Mouse (Mus musculus): ENCODE measurements around the gene Abhd2.

The Abhd2 gene

DNA sequence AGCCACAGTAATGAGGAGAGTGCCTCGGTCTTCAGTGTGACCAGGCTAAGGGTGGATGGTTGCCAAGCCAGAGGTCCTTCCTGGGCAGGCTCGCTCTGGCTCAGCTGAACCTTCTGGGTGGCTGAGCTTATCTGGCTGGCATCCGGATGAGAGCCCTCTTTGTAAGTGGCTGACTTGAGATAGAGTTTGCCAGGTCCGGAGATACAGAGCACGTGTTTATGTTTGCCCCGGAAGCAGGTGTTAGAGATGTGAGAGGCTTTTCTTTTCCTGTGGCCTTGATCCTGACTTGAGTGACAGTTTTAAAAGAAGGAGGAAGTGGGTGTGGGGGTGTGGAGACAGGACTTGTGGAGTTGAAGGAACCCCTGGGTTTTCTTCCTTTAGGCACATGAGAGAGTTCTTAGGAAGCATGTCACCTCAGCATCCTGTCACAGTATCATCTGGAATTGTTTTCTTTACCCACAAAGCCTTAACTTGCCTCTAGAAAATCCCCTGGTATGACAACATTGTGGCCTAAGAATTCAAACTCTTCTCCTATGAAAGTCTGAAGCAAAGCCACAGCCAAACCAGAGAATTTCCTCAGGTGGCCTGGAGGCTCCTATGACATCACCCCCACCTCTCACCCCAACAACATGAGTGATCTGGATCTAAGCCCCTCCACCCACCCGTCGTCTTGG lies 90.5 kb downstream of the Abhd2 start:
- ATAC-seq (ENCODE audit: insufficient number of reproducible peaks, low FRiP score, low TSS enrichment): no peak

- ATAC-seq (ENCODE audit: insufficient number of reproducible peaks, low FRiP score, low TSS enrichment): no peak
Measured at GRCm38 (mm10) chr7:79368664-79369063, 95.7 kb downstream of the Abhd2 start.

GRCm38 (mm10) chr7:79369416-79369815 lies 96.4 kb downstream of the Abhd2 start:
- no peak for ATAC-seq (ENCODE audit: insufficient number of reproducible peaks, low FRiP score, low TSS enrichment)

GRCm38 (mm10) chr7:79371321-79371879 lies 98.4 kb downstream of the Abhd2 start:
- peak; percentile 49; the same call in 1 of the 2 replicates for ATAC-seq (ENCODE audit: insufficient number of reproducible peaks, low FRiP score, low TSS enrichment)

GRCm38 (mm10) chr7:79374017-79374416 lies 101.0 kb downstream of the Abhd2 start:
- ATAC-seq (ENCODE audit: insufficient number of reproducible peaks, low FRiP score, low TSS enrichment): no peak

- no peak for ATAC-seq (ENCODE audit: insufficient number of reproducible peaks, low FRiP score, low TSS enrichment)
Measured at GRCm38 (mm10) chr7:79375594-79375993, 102.6 kb downstream of the Abhd2 start.

GRCm38 (mm10) chr7:79376516-79377275 lies 103.7 kb downstream of the Abhd2 start:
- no peak for ATAC-seq (ENCODE audit: insufficient number of reproducible peaks, low FRiP score, low TSS enrichment)

- no peak for ATAC-seq (ENCODE audit: insufficient number of reproducible peaks, low FRiP score, low TSS enrichment)
Measured at GRCm38 (mm10) chr7:79386422-79387133, 113.6 kb downstream of the Abhd2 start, which contains the start of gene Rlbp1. Rlbp1 (minus strand) TSS chr7:79387048.

DNA sequence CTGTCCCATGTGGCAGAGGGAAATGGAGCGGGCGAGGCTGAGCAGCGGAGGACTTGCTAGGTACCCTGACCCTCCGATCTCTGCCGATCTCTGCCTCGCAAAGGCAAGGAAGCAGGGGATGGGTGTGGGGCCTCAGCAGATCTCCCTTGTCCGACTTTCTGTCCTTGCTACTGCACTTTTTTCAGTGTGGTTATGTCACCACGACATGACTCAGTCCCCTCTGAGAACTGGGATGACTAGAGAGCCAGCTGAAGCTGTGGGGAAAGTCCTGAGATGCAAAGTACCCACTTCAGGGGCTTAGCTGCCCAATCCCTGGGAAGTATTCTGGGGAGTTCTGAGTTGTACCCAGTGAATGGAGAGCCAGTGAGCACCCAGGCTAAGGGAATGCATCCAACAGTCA lies 114.1 kb downstream of the Abhd2 start:
- ATAC-seq (ENCODE audit: insufficient number of reproducible peaks, low FRiP score, low TSS enrichment): no peak

DNA sequence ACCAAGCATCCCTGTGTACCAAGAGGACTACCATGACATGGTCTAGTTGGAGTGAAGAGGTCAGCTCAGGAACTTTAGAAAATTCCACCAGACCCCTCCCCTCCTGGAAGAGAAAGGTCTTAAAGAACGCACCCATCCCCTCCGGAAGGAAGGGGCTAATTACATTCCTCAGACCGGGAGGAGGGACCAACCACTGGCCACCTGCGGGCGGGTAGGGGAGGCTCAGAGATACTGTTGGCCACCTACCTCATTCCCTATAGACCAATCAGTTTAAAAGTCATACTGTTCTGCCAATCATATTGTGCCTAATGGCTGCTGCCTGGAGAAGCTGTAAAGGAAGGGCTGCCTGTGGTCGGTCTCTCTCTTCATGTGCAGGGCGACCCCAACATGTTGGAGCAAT lies 115.0 kb downstream of the Abhd2 start:
- no peak for ATAC-seq (ENCODE audit: insufficient number of reproducible peaks, low FRiP score, low TSS enrichment)

DNA sequence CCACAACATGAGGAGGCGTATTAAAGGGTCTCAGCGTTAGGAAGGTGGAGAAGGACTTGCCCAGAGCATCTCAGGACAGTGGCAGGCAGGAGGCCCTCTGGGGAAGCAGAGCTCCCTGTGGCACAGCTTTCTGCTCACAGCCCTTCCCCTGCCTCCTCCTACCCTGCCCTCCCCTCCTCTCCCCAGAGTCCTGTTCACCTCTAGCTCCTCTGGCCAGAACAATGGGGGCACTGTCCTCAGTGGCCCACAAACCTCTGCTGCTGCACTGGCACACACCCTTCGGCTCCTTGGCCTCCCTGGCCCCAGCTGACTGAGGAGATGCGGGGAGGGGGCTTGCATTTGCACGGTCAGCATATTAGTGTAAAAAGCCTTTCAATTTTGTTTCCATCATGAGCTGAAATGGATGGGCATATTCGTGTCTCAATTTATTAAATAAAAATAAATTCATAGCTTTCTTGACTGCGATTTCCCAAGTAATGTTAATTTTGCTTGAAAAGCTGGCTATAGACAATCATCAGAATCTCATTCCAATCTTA lies 115.7 kb downstream of the Abhd2 start:
- no peak for ATAC-seq (ENCODE audit: insufficient number of reproducible peaks, low FRiP score, low TSS enrichment)

DNA sequence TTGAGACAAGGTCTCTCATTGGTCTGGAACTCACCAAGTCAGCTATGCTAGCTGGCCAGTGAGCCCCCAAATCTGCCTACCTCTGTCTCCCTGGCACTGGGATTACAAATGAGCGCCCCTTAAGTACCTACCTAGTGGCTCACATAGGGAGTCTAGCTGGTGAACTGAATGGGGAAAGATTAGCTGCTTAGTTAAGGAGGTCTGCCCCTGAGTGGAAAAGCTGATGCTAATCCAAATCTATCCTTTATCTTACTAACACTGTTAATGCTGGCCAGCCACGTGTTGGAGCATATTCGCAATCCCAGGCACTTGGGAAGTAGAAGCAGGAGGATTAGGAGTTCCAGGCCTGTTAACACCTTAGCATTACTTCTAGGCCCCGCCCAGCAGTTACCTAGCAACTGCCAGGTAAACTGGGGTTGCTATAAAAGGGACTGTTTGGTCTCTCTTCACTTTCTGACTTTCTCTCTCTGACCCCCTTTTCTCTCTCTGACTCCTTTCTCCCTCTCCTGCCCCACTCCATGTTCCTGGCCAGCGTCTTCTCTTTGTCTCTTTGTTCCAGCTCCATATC lies 117.2 kb downstream of the Abhd2 start:
- no peak for ATAC-seq (ENCODE audit: insufficient number of reproducible peaks, low FRiP score, low TSS enrichment)

DNA sequence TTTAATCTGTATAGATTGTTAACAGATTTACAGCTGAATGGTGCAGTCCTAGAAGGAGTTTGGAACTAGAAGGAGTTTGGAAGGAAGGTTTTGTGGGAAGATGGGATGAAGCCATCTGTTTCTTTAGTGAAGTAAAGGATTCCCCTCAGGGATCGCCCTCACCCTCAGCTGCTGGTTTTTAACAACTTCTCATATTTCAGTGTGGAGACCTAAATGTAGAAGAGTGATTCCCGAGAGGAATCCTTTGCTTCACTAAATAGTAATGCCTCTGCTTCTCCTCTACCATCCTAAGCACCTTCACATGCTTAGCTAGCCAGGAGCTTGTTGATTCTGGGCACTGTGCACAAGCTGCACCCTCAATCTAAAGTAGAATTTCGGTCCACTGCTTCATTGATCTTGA lies 118.5 kb downstream of the Abhd2 start:
- ATAC-seq (ENCODE audit: insufficient number of reproducible peaks, low FRiP score, low TSS enrichment): no peak

GRCm38 (mm10) chr7:79391883-79392649 lies 119.1 kb downstream of the Abhd2 start, which contains the start of gene Fanci:
Fanci (plus strand) TSS chr7:79391929.
- ATAC-seq (ENCODE audit: insufficient number of reproducible peaks, low FRiP score, low TSS enrichment): peak; percentile 89

- no peak for ATAC-seq (ENCODE audit: insufficient number of reproducible peaks, low FRiP score, low TSS enrichment)
Measured at GRCm38 (mm10) chr7:79392860-79393513, 120.0 kb downstream of the Abhd2 start.

DNA sequence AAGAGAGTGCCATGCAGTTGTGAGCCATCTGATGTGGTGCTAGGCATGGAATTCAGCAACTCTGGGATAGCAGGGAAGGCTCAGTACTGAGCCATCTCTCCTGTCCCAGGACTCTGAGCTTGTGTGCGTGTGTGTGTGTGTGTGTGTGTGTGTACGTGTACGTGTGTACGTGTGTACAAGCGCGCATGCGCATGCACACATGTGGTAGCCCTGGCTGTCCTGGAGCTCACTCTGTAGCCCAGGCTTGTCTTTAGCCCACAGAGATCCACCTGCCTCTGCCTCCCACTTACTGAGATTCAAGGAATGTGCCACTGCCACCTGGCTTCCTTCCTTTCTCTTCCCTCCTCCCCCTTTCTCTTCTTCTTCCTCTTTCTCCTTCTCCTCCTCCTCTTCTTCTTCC lies 120.9 kb downstream of the Abhd2 start:
- ATAC-seq (ENCODE audit: insufficient number of reproducible peaks, low FRiP score, low TSS enrichment): no peak

GRCm38 (mm10) chr7:79394666-79395065 lies 121.7 kb downstream of the Abhd2 start:
- ATAC-seq (ENCODE audit: insufficient number of reproducible peaks, low FRiP score, low TSS enrichment): no peak

DNA sequence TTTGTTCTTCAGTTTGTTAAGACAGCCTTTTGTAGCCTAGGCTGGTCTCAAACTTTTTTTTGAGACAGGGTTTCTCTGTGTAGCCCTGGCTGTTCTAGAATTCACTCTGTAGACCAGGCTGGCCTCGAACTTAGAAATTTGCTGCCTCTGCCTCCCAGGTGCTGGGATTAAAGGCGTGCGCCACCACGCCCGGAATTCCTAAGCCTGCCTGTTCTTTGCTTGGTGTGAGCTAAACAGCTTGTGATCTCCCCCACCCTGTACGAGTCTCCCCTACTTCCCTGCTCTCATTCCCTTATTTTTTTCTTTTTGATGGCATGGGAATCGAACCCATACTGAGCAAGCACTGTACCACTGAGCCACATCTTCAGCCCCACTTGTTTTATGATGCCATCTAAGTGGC lies 122.2 kb downstream of the Abhd2 start:
- no peak for ATAC-seq (ENCODE audit: insufficient number of reproducible peaks, low FRiP score, low TSS enrichment)

DNA sequence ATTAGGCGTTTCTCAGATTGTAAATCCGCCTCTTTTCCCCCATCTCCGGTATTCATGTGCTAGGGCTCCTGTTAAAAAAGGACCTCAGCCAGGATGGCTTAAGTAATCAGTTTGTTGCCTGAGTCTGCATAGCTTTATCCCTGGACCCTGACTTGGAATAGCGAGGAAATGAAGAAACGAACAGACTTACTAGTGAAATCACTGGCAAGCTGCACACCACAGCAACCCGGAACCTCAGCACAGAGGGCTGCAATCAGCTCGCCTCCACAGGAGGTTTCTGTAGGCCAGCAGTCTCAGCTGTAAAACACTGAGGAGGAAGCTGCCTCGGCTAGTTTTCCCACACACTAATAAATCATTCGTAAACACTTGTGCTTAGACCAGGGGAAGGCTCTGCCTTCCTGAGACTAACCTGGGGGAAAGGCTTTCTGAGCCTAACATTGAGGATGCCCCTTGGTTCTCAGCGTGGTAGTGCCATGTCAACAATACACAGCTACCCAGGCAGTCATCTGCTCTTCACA lies 124.5 kb downstream of the Abhd2 start:
- no peak for ATAC-seq (ENCODE audit: insufficient number of reproducible peaks, low FRiP score, low TSS enrichment)

Measured in cerebellum, adult (tissue).